Mouse (Mus musculus) hindbrain, postnatal 0 days (tissue): ENCODE measurements around the gene Gkap1. TPM values are rescaled to one million over a fixed set of nuclear protein-coding genes. Genes with fewer than 3 reads are reported as not detected.

Source experiments
- ATAC-seq: fragments of 200-750 bp; cut with Nextera tagmentation; 2 replicates; pipeline ENCODE4 v1.8.0; 2017; ENCODE audit warnings: mild to moderate bottlenecking, moderate TSS enrichment, moderate library complexity
- DNase-seq: peaks from one replicate; pipeline ENCODE4 v3.0.0-alpha.2; 2015; ENCODE audit warnings: low spot score
- H3K27ac ChIP-seq: fragments of 300-500 bp; sonication (generic); 2 replicates; pipeline ENCODE4 v1.5.1; 2014; ENCODE audit warnings: mild to moderate bottlenecking
- H3K27me3 ChIP-seq: fragments of 300-500 bp; sonication (generic); 2 replicates; pipeline ENCODE4 v1.6.1; 2014; ENCODE audit warnings: low read length, mixed read lengths; ENCODE audit not compliant: insufficient read depth
- H3K36me3 ChIP-seq: fragments of 300-500 bp; sonication (generic); 2 replicates; pipeline ENCODE4 v1.6.1; 2014; ENCODE audit warnings: low read length, mixed read lengths; ENCODE audit not compliant: insufficient read depth
- H3K4me1 ChIP-seq: fragments of 300-500 bp; sonication (generic); 2 replicates; pipeline ENCODE4 v1.6.1; 2014; ENCODE audit warnings: antibody characterized with exemption, low read length, mixed read lengths; ENCODE audit not compliant: insufficient read depth
- H3K4me2 ChIP-seq: fragments of 300-500 bp; sonication (generic); 2 replicates; pipeline ENCODE4 v1.6.1; 2014; ENCODE audit warnings: low read depth, mild to moderate bottlenecking, low read length, moderate library complexity, mixed read lengths
- H3K4me3 ChIP-seq: fragments of 300-500 bp; sonication (generic); 2 replicates; pipeline ENCODE4 v1.5.1; 2014; ENCODE audit warnings: low read length
- H3K9ac ChIP-seq: fragments of 300-500 bp; sonication (generic); replicated peaks from 2 replicates; pipeline ENCODE4 v1.6.1; 2014; ENCODE audit warnings: mild to moderate bottlenecking, low read length, moderate library complexity, mixed read lengths
- H3K9me3 ChIP-seq: fragments of 300-500 bp; sonication (generic); 2 replicates; pipeline ENCODE4 v1.6.1; 2016; ENCODE audit warnings: low read length, mixed read lengths
- CTCF ChIP-seq: IDR thresholded peaks from 2 replicates; pipeline ENCODE4 v1.5.1; 2016; ENCODE audit warnings: antibody characterized with exemption, control low read depth, low read depth
- WGBS: fragments of 180-500 bp; shearing (Covaris S2); extraction: QIAGEN DNeasy Blood & Tissue Kit; methylation state at CpG from one replicate; pipeline ENCODE4 v1.1.7; 2014; 5-methylcytosine and 5-hydroxymethylcytosine counted together
- polyA plus RNA-seq: library from polyadenylated mRNA; unstranded; fragments of >200 nt; fragmentation: Nextera tagmentation; extraction: Ambion mirVana; gene quantifications from 2 replicates; pipeline ENCODE4 v1.2.1, GENCODE M21; 2015
- total RNA-seq: library from RNA; depleted of rRNA; stranded (reverse); fragments of >200 nt; gene quantifications from 2 replicates; pipeline ENCODE4 v1.2.3, GENCODE M21; 2014

Gkap1 gene
- total and polyA plus RNA-seq, 2 experiments from 2014 or later = 18.6 to 39.5 TPM

GRCm38 (mm10) chr13:58206084-58206483 lies 69.4 kb downstream of the Gkap1 start:
- no peak overlapping the region for H3K4me2 ChIP-seq
- no peak overlapping the region for H3K4me3 ChIP-seq
- H3K4me1 ChIP-seq = 0 out of 2 replicates have a peak, but pooled peaks cover 4% of the 10 kb centered on the region
- no peak overlapping the region for H3K27ac ChIP-seq
- no peak for TF ChIP-seq CTCF
- no peak for DNase-seq
- H3K9me3 ChIP-seq = no peaks in the 10 kb centered on the region
- no peaks in the 10 kb centered on the region for H3K36me3 ChIP-seq
- 89% methylated on average over 4 of the region's 4 CpGs for WGBS
- no peak overlapping the region for H3K9ac ChIP-seq
- H3K27me3 ChIP-seq = no peaks in the 10 kb centered on the region
- ATAC-seq = no peak

GRCm38 (mm10) chr13:58204986-58205385 lies 70.5 kb downstream of the Gkap1 start:
- Histone ChIP-seq H3K4me1 (no peaks in the 10 kb centered on the region), H3K27ac (no peak overlapping the region), H3K4me2 (no peak overlapping the region), H3K27me3 (no peaks in the 10 kb centered on the region), H3K9ac (no peak overlapping the region), H3K9me3 (no peaks in the 10 kb centered on the region), H3K36me3 (no peaks in the 10 kb centered on the region), H3K4me3 (no peak overlapping the region)
- no peak for TF ChIP-seq CTCF
- DNase-seq = no peak
- WGBS = 69% methylated on average over 4 of the region's 4 CpGs
- no peak for ATAC-seq

DNA sequence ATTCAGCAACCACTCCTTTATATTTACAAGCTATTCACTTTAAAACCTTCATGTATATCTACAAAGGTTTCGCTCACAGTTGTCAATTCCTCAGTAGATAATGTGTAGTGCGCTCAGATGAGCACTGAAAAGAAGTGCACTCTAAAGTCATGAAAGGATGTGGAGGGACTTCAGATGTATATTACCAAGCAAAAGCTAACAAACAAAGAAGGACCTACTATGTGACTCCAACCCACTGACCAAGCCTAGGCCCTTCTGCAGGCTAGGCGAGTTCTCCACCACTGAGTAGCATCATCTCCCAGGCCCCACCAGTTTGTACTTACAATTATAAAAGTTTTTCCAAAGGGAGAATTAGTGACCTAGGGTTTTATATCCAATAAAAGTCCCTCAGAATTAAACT lies 71.3 kb downstream of the Gkap1 start:
- no peaks in the 10 kb centered on the region for H3K36me3 ChIP-seq
- H3K4me2 ChIP-seq = no peak overlapping the region
- H3K4me3 ChIP-seq = no peak overlapping the region
- no peaks in the 10 kb centered on the region for H3K4me1 ChIP-seq
- no peak for DNase-seq
- H3K27ac ChIP-seq = no peak overlapping the region
- H3K9ac ChIP-seq = no peak overlapping the region
- no peak for ATAC-seq
- H3K9me3 ChIP-seq = no peaks in the 10 kb centered on the region
- WGBS = 95% methylated on average over 3 of the region's 3 CpGs
- no peak for TF ChIP-seq CTCF
- no peaks in the 10 kb centered on the region for H3K27me3 ChIP-seq

DNA sequence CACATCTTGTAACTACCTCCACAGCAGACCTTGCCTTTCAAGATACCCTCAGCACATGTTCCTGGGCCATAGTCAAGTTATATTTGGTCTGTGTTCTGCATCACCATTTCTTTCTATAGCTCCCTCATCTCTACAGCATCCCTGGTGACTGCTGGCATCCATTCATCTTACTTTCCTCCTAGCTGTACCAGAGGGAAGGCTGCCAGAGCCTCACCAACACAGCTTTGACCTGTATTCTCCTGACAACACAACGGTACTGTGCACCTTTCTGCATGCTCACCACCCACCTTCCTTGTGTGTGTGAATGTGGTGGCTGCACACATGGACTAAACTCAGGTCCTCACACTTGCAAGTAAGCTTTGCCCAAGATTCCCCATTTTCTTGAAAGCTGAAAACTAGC lies 72.6 kb downstream of the Gkap1 start:
- WGBS = 73% methylated on average over 1 of the region's 1 CpGs
- no peak for DNase-seq
- Histone ChIP-seq H3K9me3 (no peaks in the 10 kb centered on the region), H3K4me2 (no peak overlapping the region), H3K27ac (no peak overlapping the region), H3K36me3 (no peaks in the 10 kb centered on the region), H3K4me1 (no peaks in the 10 kb centered on the region), H3K27me3 (no peaks in the 10 kb centered on the region), H3K4me3 (no peak overlapping the region), H3K9ac (no peak overlapping the region)
- no peak for TF ChIP-seq CTCF
- no peak for ATAC-seq

GRCm38 (mm10) chr13:58201908-58202307 lies 73.6 kb downstream of the Gkap1 start:
- H3K9ac ChIP-seq = no peak overlapping the region
- 94% methylated on average over 3 of the region's 3 CpGs for WGBS
- no peak for TF ChIP-seq CTCF
- no peaks in the 10 kb centered on the region for H3K27me3 ChIP-seq
- ATAC-seq (no peak), DNase-seq (no peak)
- no peak overlapping the region for H3K4me3 ChIP-seq
- H3K36me3 ChIP-seq = 0 out of 2 replicates have a peak, but pooled peaks cover 4% of the 10 kb centered on the region
- H3K9me3 ChIP-seq = no peaks in the 10 kb centered on the region
- no peak overlapping the region for H3K27ac ChIP-seq
- H3K4me2 ChIP-seq = no peak overlapping the region
- no peaks in the 10 kb centered on the region for H3K4me1 ChIP-seq

DNA sequence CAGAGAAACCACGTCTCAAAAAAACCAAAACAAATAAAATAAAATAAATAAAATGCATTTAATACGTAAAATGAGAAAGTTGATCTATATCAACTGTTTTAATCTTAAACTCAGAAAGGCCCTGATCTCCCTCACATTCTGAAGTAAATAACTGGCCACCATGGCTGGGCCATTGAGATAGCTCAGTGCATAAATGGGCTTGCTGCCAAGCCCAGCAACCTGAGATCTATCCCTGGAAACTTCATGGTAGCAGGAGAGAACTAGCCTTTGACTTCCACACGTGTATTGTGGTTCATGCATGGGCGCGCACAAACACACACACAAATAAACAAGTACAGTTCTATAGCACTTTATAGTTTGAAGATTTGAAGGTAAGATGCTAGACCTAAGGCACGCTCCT lies 74.2 kb downstream of the Gkap1 start:
- no peak for TF ChIP-seq CTCF
- no peak overlapping the region for H3K4me2 ChIP-seq
- H3K9ac ChIP-seq = no peak overlapping the region
- no peak for DNase-seq
- H3K9me3 ChIP-seq = no peaks in the 10 kb centered on the region
- H3K27ac ChIP-seq = no peak overlapping the region
- no peak overlapping the region for H3K4me3 ChIP-seq
- ATAC-seq = no peak
- H3K27me3 ChIP-seq = no peaks in the 10 kb centered on the region
- H3K36me3 ChIP-seq = 0 out of 2 replicates have a peak, but pooled peaks cover 4% of the 10 kb centered on the region
- no peaks in the 10 kb centered on the region for H3K4me1 ChIP-seq
- WGBS = 93% methylated on average over 6 of the region's 6 CpGs

- WGBS = 91% methylated on average over 7 of the region's 7 CpGs
- no peak for ATAC-seq
- H3K4me1 ChIP-seq = no peaks in the 10 kb centered on the region
- H3K27me3 ChIP-seq = no peaks in the 10 kb centered on the region
- no peak overlapping the region for H3K4me3 ChIP-seq
- no peak for DNase-seq
- H3K9me3 ChIP-seq = no peaks in the 10 kb centered on the region
- H3K4me2 ChIP-seq = no peak overlapping the region
- no peak overlapping the region for H3K9ac ChIP-seq
- no peak overlapping the region for H3K27ac ChIP-seq
- peaks cover 19% of the 10 kb centered on the region; the same call in 1 of the 2 replicates for H3K36me3 ChIP-seq
- TF ChIP-seq CTCF = no peak
Measured at GRCm38 (mm10) chr13:58197981-58198640, 77.4 kb downstream of the Gkap1 start.
